Mouse (Mus musculus) B cell, adult 67 days (primary cell): ENCODE results near the gene Lmo2. TPM values are rescaled to one million over a fixed set of nuclear protein-coding genes. Genes with fewer than 3 reads are reported as not detected.

Experiments used
- total RNA-seq, 2 experiments: library from RNA; stranded (reverse); gene quantifications; 4 replicates each; pipeline ENCODE4 v1.2.4; 2023

Lmo2 gene
- total RNA-seq: 100 to 1,000 TPM; 229 to 261 TPM

GRCm38 (mm10) chr2:103957649-103958546, at the start of gene Lmo2:
Gene Lmo2, plus strand, starts transcription at chr2:103957986.

DNA sequence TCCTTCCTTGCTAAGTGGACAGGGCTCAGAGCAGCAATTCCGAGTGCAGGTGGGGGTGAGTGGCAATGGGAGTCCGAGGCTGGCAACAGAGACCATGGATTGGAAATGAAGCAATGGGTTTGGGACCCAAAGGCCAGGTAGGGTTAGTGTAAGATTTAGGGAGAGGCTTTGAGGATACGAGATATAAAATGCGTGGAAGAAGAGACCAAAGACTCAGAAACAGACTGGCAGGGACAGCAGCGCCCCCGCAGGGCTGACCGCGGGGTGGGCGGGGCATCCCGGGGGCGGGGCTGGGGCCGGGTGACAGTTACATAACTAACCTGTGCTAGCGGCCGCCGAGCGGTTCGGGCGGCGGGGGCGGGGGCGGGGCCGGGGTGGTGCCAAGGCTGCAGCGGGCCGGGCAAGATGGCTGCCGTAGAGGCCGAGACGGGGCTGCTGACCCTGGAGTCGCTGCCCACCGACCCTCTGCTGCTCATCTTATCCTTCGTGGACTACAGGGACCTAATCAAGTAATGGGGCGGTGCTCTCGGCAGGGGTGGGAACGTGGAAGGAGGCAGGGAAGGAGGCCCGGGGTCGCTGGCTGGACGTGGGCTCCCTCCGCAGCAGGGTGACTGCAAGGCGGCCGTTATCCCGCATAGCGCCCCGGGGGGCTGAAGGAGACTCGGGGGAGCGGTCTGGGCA, 69.8 kb downstream of the Lmo2 start, which contains the start of gene Fbxo3:
Gene Fbxo3, plus strand, starts transcription at position 264 of the 681 bp plus-strand sequence.

GRCm38 (mm10) chr2:104028139-104028723, 70.4 kb downstream of the Lmo2 start, which contains the start of gene 4931422A03Rik:
Gene 4931422A03Rik, minus strand, starts transcription at chr2:104028361.

Other genes starting within 250 kb of the Lmo2 start
- 10 to 100 TPM; 77.1 to 88.3 TPM for gene Nat10, start 196.7 kb upstream of the Lmo2 start, total RNA-seq
- 100 to 1,000 TPM; 366 to 383 TPM for gene Caprin1, start 160.3 kb upstream of the Lmo2 start, total RNA-seq
- gene Fbxo3, start 69.7 kb downstream of the Lmo2 start, total RNA-seq: 10 to 100 TPM; 25.8 to 28.7 TPM
- gene 4931422A03Rik, start 70.4 kb downstream of the Lmo2 start, total RNA-seq: 1 to 10 TPM in 1 of 2 experiments, not detected in 1; 1.7 TPM
- gene Gm10912, start 107.8 kb downstream of the Lmo2 start, total RNA-seq: under 1 TPM; 0.89 to 0.96 TPM
- gene Gm10799, start 110.6 kb downstream of the Lmo2 start, total RNA-seq: not detected
- 1 to 10 TPM; 1.5 to 3.0 TPM for gene Cd59b, start 111.9 kb downstream of the Lmo2 start, total RNA-seq
- under 1 TPM; 0.87 to 0.98 TPM for gene Cd59a, start 137.8 kb downstream of the Lmo2 start, total RNA-seq
- gene A930018P22Rik, start 164.8 kb downstream of the Lmo2 start, total RNA-seq: not detected